Mouse (Mus musculus) adrenal gland, adult 18-20 months (tissue): Measurements from ENCODE around the gene Creb5. TPM values are rescaled to one million over a fixed set of nuclear protein-coding genes. Genes with fewer than 3 reads are reported as not detected.

Source experiments
- DNase-seq, 2 experiments: peaks; one replicate each; pipeline ENCODE4 v3.0.0; 2021 to 2022; ENCODE audit warnings: low spot score in 2 of 2
- total RNA-seq, 2 experiments: library from RNA; stranded (reverse); gene quantifications; 1 replicate in 1 of 2; 2 replicates in 1 of 2; pipeline ENCODE4 v1.2.3; 2021

The Creb5 gene
- total RNA-seq, 2 experiments from 2014 or later: 1.5 to 3.2 TPM

DNA sequence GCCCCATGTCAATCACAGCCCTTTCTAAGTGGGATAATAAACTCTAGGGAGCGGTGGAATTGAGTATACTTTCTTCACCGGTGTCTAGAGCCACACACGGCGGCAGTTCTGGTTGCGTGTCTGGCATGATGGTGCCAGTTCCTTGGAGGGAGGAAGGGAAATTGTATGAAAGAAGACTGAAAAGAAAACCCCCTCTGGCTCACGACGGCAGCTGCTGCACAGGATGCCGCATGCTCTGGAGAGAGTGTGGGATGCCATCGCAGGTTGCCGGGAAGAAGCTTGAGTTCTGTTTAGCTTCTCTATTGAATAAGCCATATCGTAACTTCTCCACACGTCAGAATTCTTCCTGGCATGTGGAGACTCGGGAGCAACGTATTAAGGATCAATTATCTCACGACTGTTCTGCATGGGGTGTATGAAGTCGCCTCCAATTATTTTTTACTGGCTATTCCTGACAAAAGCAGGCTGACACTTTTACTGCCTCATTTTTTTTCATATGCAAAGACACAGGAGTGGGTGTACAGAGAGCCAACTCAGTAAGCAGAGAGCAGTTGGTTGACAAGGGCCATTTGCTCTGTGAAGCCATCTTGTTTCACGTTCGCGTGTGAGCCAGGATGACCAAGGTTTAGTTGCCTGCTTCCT, 296.3 kb downstream of the Creb5 start:
- no peak for DNase-seq

DNA sequence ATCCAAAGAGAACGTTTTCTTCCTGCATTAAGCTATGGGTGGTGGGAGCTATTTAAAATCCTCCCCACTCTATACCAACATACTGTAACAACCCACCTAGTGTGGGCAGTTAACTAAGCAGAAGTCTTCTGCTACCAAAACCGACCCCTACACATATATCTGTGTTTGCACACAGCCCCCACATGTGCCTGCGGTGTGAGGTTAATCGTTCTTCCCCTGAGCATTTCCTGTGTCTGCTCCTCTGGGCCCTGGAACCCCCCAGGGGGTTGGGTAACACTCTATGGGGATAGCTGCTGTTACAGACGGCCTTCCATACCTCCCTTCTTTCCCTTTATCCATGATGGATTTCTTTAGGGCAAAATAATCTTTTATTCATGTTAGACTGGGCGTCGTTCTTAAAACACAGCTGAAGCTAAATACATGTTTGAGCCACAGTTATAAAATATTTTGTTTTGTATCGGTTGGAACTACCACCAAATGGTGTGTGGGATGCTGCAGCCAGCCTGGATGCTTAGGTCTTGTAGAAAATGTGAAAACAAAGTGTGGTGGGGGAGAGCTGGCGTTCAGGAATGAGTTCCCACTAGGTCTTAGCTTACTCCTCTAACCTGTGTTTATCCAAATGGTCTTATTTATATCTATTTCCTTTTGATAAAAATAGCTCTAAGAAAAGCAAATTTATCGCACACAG, 297.8 kb downstream of the Creb5 start:
- no peak for DNase-seq

DNA sequence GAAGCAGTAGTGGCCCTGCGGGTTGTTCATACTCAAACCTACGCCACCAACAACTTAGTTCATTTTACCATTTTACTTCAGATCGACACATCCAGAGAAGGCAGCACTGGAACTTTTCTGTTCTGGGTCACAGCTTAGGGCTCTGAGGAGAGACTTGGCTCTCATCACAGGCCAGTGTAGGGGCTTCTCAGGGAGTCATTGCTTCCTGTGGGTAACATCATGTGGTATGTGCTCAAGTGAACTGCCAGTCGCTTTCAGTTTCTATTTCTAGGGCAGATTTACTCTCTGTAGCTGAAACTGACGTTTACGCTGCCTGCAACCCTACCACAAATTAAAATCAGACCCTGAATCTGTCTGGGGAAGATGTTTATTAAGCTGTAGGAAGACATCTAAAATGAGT, 302.7 kb downstream of the Creb5 start:
- no peak for DNase-seq

DNA sequence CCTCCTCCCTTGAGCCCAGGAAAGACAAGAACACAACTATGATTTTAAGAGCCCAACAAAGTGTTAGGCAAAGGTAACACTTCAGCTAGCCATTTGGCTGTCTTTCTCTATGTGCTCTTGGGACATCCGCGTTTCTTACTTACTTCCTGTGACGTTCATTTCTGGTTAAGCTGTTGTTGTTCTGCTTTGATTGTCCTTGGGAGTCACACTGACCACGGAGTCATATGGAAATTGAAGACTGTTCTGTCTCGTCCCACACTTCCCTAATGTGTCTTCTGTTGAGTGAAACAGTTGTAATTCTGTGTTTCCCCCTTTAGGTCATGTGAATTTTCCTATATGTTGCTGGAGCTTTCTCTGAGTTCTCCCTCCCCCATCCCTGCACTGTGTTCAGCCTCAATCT, 305.2 kb downstream of the Creb5 start:
- DNase-seq: no peak

DNA sequence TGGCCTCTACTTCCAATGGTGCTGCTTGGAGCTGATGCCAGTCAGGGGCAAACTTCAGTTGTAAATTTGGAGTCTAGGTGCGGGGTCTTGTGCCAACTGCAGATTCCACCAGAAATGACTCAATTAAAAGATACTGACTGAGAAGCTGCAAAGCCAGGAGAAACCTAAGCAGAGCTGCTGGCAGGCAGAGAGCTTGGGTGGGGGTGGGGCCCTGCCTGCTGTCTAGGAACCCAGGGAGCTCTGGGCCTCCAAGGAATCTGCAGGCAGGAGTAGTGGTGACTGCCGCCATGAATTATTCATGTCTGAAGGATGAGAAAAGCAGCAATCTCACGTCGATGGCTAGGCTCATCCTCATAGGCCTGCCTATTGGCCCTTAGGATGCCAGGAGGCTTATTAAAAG, 306.5 kb downstream of the Creb5 start:
- no peak for DNase-seq

DNA sequence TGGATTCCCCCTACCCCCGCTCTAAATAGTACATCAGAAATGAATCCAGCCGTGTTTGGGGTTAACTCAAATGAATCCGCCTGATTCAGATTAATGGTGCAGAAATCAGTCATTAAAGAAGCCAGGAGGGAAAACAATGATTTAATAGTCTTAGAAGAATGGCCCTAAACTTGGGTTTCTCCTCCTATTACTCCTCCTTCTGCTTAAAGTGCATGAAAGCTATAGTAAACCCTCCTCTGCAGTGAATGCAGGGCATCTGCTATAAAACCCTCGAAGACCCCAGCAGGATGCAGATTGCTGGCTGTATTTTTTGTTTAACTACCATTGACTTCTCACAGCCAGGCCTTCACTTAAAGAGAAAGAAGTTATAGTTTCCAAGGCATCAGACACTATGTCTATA, 307.2 kb downstream of the Creb5 start:
- no peak for DNase-seq

DNA sequence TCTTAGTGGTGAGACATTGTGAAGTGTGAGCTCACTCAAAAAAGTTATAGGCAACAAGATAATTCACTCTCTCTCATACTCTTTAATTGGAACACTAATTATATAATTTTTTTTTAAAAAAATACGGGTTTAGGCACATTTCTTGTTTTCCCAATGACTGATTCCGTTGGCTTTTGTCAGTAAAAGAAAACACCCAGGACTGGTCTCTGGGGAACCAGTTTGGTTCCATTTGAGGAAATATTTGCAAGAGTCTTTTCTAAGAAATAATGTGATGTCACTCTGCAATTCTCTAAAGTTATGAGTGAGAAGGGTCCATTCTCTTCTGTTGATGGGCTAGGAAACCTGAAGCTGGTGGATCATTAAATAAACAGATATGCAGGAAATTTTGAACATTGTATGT, 309.3 kb downstream of the Creb5 start:
- no peak for DNase-seq

DNA sequence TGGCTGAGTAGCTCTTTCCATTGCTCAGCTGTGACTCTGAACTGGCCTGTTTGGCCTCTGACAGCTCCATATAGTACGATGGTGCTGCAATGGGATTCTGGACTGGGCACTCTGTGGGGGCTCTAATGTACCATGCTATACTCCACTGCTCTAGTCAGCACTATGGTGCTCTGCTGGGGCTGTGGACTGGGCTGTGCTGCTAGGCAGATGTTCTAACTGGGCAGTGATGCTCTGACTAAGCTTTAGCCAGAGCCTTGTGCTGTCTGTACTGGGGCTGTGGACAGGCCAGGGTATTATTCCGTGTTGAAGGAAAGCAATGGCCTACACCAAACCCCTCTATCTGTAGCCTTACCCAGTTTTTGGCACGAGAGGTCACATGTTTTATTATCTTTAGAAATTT, 316.0 kb downstream of the Creb5 start:
- no peak for DNase-seq

DNA sequence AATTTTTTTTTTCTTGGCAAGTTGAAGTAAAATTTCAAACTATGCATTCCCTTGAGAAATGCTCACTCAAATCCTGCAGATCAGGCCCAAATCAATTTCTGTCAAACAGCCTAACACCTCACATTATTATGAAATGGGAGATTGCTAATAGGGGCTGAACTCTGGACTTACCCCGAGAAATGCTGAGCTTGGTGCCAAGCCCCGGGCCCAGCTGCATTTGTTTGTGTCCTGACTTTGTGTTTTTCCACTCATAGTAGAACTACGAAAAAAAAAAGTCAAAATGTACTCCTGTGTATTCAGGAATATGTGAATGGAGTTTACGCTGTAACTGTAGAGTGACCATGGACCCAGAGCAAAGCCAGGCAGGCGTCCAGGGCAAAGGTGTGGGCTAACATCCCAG, 316.6 kb downstream of the Creb5 start:
- DNase-seq: no peak

DNA sequence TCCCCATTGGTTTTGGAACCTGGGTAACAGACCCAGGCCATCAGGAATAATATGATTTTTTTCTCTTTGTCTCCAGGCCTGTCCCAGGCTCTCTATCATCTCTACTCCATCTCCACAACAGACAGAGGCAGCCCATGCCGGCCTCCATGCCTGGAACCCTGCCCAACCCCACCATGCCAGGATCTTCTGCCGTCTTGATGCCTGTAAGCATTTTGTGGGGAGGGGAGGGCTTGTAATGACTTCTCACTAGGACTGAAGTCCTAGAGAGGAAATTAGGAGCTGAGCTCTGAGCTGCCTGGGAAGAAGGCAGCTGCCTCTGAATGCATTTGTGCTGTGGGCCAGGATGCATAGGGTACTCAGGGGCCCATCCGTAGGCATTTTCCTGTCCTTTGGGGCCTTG, 317.3 kb downstream of the Creb5 start:
- DNase-seq: no peak

DNA sequence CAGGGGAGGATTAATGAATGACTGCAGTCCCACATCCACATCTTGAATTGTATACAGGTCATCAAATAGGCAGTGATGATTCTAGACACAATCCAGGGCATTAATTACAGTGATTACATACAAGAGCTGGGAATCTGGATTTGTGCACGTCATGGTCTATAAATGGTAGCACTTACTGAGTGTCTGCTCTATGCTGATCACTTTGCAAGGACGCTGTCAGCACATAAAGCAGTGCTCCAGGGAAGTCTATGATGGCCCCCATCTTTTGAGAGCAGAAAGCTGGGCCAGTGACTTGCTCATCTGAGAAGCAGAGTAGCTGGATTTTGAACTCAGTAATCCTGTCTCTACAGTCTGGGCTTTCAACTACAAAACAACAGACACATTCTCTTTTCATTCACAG, 318.1 kb downstream of the Creb5 start:
- DNase-seq: no peak

DNA sequence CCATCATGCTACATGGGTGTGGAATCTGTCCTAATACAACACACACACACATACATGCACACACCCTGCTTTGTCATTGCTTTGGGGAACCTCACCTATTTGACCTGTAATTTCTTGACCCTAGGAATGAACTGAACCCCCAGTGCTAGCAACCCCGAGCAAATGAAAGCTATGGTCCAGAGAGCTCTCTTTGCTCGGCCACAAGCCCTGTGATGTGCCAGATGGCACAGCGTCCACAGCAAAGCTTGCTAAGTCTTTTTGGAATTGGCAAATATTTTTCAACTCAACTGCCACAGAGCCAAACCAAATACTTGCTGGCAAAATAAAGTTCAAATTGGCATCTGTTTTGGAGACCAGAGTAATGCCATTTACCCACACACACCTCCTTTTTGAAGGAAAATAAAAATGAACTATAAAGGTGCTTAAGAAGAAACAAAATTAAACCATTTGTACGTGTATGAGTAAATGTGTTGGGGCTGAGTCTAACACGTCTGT, 324.4 kb downstream of the Creb5 start:
- DNase-seq: no peak

DNA sequence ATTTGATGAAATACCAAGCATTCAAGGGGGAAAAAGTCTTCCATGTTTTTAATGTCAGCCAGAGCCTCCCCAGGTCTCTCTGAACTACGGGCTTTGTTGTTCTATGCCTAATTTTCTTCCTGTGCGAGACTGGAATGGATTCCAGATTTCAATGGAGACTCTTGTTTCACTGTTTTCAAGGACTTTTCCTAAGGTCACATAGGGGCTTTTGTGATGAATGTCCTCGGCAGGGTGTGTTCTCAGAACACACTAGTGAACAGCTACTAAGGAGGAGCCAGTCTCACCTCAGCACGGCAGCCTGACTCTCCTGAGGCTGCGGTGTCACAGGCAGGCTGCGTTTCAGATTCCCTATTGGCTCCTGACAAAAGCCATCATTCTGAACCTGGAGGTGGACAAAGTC, 325.6 kb downstream of the Creb5 start:
- no peak for DNase-seq

DNA sequence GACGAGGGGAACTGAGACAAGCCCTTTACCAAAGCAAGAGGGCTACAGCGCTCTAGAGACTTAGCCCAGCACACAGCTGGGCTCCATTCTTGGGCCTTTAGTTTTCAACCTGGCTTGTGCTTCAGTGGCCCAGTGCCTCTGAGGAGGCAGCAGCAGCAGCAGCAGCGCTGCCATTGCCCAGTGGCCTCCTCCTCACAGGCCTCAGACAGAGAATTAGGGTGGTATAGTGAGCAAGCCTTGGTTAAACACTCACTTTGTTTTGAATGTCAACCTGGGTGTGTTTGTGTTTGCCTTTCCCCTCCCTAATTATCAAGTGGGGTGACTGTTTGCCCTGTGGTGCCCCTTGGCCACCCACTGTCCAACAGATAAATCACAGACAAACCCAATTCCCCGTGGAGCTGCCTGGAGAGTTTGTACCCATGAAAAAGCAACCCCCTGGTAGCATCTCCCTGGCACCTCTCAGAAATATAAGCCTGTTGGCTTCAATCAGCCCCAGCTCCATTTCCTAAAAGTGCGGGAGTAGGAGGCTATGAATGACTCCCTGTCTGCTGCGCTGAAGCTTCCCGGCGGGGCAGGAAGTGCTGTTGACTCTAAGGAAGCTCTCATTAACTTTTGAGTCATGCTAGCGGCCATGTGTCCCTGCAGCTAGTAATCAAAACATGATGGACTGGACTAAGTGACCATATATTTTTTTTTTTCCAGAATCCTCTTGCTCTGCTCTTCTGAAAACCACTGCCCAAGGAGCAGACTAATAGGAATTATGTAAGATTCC, 328.6 kb downstream of the Creb5 start:
- no peak for DNase-seq

DNA sequence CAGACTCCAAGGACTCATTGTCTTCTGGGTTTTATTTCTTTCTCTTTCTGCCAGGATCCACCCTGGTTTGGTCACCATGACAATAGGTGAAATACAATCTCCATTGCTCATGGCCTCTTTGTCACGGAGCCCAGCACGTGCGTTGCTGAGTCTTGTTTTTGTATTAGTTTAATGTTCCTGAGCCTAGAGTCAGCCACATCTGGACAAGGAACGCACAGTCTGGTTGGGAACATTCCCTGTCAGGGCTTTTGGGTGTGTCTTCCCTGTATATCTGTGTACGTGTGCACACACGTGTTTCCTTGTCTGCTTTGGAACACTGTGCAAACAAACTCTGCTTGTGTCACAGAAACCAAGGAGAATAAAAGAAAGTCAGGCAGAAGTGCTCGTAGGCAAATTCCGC, 331.1 kb downstream of the Creb5 start:
- DNase-seq: no peak

DNA sequence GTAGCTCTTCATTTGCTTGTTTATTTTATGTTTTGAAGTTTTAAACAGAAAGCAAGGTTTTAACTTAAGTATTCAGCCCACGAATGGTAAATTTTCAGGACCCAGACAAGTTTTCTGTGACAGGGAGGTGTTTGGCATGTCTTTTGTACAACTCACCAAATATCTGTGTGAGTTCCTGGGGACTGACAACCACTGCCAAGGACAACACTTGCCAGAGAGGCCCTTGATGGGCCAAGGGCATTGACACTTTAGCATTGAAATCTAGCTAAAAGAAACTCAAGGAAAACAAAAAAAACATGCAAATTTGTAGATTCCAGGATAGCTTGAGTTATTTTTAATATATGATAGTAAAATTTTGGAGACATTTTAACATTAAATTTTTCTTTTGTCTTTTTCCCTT, 332.6 kb downstream of the Creb5 start:
- DNase-seq: no peak

DNA sequence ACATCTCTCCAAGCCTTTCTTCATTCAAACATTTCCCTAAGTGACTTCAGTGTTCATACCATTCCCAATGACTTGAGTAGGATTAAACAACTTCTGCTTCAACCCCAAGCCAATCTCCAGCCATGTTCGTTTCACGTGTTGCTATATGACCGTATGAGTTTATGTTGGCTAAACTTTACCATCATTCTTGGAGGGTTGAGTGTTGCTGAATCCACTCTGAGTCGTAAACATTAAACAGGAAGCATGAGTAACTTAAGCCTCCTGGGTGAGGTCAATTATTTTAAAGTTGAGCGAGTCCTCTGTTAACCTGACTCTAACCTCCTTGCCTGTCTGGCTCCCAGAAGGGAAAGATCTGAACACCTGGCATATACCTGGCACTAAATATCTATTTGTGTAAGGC, 334.2 kb downstream of the Creb5 start:
- DNase-seq: no peak

DNA sequence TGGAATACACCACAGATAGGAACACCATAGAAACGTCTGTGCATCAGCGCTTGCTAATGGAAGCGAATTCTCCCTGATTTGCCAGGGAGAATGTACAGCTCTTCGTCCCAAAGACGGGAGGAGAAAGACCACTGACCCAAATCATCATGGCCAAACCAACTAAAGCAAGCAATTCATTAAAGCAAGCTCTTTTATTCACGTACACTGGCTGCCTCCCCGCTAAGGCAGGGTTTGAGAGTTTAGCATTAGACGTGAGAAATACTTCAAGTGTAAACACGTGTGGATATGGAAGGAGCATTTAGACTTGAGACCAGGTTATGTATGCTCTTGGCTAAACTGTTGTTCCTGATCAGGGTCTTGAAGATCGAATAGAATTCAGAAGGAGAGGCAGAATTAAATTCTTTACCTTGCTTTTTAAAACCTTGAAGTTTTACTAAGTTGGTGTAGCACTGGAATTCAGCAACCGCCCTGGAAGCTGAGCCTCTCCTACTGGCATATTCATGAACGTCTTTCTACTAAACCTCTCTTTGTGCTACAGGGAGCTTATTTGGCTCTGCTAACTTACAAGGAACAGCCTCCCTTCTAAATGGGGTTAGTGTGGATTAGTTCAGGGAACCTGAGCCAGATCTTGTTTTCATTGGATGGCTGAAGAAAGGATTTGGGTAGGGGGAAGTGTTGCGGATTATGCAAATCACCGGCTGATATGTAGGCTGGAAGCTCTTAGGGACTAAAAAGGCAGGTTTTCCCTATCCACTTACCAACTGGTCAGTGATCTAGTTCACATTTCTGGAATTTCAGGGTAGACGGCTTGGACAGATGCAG, 337.6 kb downstream of the Creb5 start:
- no peak for DNase-seq

DNA sequence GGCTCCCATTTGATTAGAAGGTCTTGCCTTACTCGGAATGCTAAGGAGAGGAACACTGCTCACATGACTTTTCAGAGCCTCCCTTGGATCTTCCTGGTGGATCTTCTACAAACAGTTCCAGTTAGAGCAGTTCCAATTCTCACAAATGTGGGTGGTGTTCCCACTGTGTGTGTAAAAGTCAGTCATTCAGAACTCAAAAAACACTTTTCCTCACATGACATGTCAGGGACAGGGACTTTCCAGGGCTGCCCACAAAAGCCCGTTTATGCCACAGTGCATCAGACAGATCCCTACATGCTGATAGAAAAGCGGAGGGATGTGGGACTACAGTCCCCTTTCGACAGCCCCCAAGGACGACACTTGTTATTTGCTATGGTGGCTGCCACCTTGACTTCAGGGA, 339.0 kb downstream of the Creb5 start:
- DNase-seq: no peak

DNA sequence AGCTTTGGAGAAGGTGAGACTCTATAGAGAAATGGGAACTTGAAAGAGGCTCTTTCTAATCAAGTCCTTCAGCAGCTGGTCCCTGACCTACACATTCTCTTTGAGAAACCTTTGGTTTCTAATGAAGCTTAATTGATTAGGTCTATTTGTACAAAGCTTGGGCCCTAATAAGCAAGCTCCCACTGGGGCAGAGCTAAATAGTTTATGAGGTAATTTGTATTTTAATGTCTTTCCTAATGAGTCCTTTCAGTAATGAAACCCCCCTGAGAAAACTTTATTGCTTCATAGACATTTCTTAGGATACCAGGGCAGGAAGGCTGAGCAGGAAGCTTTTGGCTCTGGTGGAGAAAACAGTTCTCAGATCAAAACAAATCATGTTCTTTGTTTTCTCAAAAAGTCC, 341.6 kb downstream of the Creb5 start:
- no peak for DNase-seq

DNA sequence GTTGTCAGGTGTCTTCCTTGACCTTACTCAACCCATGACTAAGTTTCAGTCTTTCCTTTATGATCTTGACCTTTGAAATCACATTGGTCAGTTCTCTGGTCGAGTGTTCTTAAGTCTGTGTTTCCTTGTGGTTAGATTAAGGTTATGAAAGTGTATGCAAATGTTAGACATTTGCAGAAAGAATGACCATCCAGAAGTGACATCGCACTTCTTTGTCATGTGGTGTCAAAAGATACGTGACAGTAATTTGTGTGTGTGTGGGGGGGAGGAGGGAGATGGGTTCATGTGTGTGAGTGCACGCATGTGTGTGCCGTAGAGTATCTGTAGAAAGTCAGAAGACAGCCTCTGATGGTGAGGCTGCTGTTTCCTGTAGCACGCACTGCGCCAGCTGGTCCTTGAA, 348.4 kb downstream of the Creb5 start:
- DNase-seq: no peak
